Mouse (Mus musculus) G1E (cell line): ENCODE data around the gene Hist1h2ad.
"Not testable (repeated sequence)": the region's sequence is repeated elsewhere in the genome, so short reads cannot be mapped to it uniquely, and the experiment has no call there.

Experiments used
- CTCF ChIP-seq: IDR thresholded peaks from 2 replicates; pipeline ENCODE4 v1.5.1; 2012; ENCODE audit warnings: low read depth, low read length, inconsistent platforms, mixed read lengths
- GATA1 ChIP-seq: IDR thresholded peaks from 2 replicates; pipeline ENCODE4 v1.6.1; 2012; ENCODE audit warnings: borderline replicate concordance, low read length, inconsistent platforms, mixed read lengths

GRCm38 (mm10) chr13:23575864-23576313, 1.7 kb downstream of the Hist1h2ad start:
- not testable (repeated sequence) for TF ChIP-seq GATA1, CTCF
